Mouse (Mus musculus) hindbrain, embryonic 16.5 days (tissue): ENCODE data around the gene Parp11. TPM values are rescaled to one million over a fixed set of nuclear protein-coding genes. Genes with fewer than 3 reads are reported as not detected.

Source experiments
- ATAC-seq: fragments of 200-750 bp; cut with Nextera tagmentation; 2 replicates; pipeline ENCODE4 v1.8.0; 2017; ENCODE audit warnings: moderate TSS enrichment, moderate library complexity
- H3K27ac ChIP-seq: fragments of 300-500 bp; sonication (generic); 2 replicates; pipeline ENCODE4 v1.5.1; 2014; ENCODE audit warnings: low read depth, mild to moderate bottlenecking, control low read depth, low read length, moderate library complexity
- H3K27me3 ChIP-seq: fragments of 300-500 bp; sonication (generic); replicated peaks from 2 replicates; pipeline ENCODE4 v1.6.1; 2014; ENCODE audit warnings: low read length; ENCODE audit not compliant: control insufficient read depth, insufficient read depth
- H3K36me3 ChIP-seq: fragments of 300-500 bp; sonication (generic); 2 replicates; pipeline ENCODE4 v1.6.1; 2014; ENCODE audit warnings: mild to moderate bottlenecking, low read length, moderate library complexity, mixed read lengths; ENCODE audit not compliant: control insufficient read depth, insufficient read depth
- H3K4me1 ChIP-seq: fragments of 300-500 bp; sonication (generic); 2 replicates; pipeline ENCODE4 v1.6.1; 2014; ENCODE audit warnings: low read depth, low read length; ENCODE audit not compliant: control insufficient read depth, insufficient read depth
- H3K4me2 ChIP-seq: fragments of 300-500 bp; sonication (generic); 2 replicates; pipeline ENCODE4 v1.6.1; 2014; ENCODE audit warnings: mild to moderate bottlenecking, low read length, control low read depth, moderate library complexity
- H3K4me3 ChIP-seq: fragments of 300-500 bp; sonication (generic); 2 replicates; pipeline ENCODE4 v1.5.1; 2014; ENCODE audit warnings: mild to moderate bottlenecking, low read length, control low read depth, moderate library complexity
- H3K9ac ChIP-seq: fragments of 300-500 bp; sonication (generic); 2 replicates; pipeline ENCODE4 v1.6.1; 2014; ENCODE audit warnings: low read depth, mild to moderate bottlenecking, control low read depth, low read length, moderate library complexity
- H3K9me3 ChIP-seq: fragments of 300-500 bp; sonication (generic); 2 replicates; pipeline ENCODE4 v1.6.1; 2014; ENCODE audit warnings: mild to moderate bottlenecking, low read length, moderate library complexity; ENCODE audit not compliant: control insufficient read depth
- WGBS: fragments of 180-500 bp; shearing (Covaris S2); extraction: QIAGEN DNeasy Blood & Tissue Kit; methylation state at CpG from one replicate; pipeline ENCODE4 v1.1.7; 2014; 5-methylcytosine and 5-hydroxymethylcytosine counted together
- polyA plus RNA-seq: library from polyadenylated mRNA; unstranded; fragments of >200 nt; fragmentation: Nextera tagmentation; extraction: Ambion mirVana; gene quantifications from 2 replicates; pipeline ENCODE4 v1.2.1, GENCODE M21; 2015

Gene Parp11
- polyA plus RNA-seq, 1 experiment from 2014 or later, result 69.2 TPM

DNA sequence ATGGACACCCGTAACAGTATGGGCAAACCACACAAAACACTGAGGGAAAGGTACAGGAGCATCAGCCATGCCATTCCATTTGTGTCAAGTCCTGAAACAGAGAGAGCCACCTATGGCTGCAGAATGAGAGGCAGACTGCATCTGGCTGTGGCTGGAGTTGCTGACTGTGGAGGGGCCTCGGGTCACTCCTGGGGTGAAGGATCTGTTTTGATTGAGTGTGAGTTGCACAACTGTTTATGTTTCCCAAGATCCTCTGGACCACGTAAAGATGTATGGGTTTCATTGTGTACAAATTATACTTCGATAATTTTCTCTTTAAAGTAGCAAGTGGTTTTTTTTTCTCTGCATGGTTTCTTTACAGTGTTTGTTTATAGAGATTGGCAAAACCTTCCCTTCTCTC lies 93.9 kb downstream of the Parp11 start:
- ATAC-seq, result no peak
- H3K27ac ChIP-seq, result no peak overlapping the region
- WGBS, result 84% methylated on average over 4 of the region's 4 CpGs
- H3K4me2 ChIP-seq, result no peak overlapping the region
- peaks cover 3% of the 10 kb centered on the region; the same call in 1 of the 2 replicates for H3K27me3 ChIP-seq
- no peak overlapping the region for H3K4me3 ChIP-seq
- no peaks in the 10 kb centered on the region for H3K36me3 ChIP-seq
- H3K9me3 ChIP-seq, result no peaks in the 10 kb centered on the region
- H3K4me1 ChIP-seq, result no peaks in the 10 kb centered on the region
- H3K9ac ChIP-seq, result no peak overlapping the region

DNA sequence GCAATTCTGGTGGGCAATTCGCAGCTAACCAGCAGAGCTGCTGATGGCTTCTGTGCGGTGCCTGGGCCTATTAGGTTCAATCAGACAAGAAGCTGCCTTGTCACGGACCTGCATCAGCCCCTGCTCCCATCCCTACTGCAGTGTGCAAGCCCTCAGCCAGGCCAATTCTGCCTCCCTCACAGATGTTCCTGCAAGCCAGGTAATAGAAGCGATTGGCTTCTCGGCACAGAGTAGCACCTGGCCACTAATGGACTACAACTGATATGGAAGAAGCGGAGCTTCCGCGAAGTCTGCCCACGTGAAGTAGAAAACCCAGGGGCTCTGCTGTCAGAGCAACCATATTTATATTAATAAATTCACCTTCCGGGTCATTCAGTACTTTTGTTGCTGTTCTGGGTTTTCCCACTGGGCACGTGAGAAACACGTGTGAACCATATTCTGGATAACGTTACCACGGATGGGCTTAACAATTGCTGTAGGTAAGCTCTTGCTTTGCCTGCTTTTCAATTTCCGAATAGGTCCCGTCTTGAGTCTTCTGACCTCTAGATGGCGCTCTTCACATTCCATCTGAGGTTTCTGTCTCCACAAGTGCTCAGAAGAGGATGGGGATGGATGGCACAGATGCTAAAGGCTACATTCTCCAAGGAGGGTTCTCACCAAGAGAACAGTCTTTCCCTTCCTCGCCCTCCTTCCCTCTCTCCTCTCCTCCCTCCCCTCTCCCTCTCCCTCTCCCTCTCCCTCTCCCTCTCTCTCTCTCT lies 95.2 kb downstream of the Parp11 start:
- no peak overlapping the region for H3K4me2 ChIP-seq
- no peaks in the 10 kb centered on the region for H3K4me1 ChIP-seq
- no peaks in the 10 kb centered on the region for H3K9me3 ChIP-seq
- 29% methylated on average over 18 of the region's 18 CpGs for WGBS
- H3K27me3 ChIP-seq, result peaks cover 3% of the 10 kb centered on the region; the same call in 1 of the 2 replicates
- H3K27ac ChIP-seq, result no peak overlapping the region
- no peaks in the 10 kb centered on the region for H3K36me3 ChIP-seq
- ATAC-seq, result peak; percentile 90
- no peak overlapping the region for H3K9ac ChIP-seq
- H3K4me3 ChIP-seq, result no peak overlapping the region

Other genes with a start within 250 kb of the Parp11 start
- gene Cracr2a, start 114.5 kb downstream of the Parp11 start, polyA plus RNA-seq, result 0.57 and 1.2 TPM in 2 replicates